Mouse (Mus musculus): Measurements from ENCODE around the gene Olfr1308. TPM values are rescaled to one million over a fixed set of nuclear protein-coding genes. Genes with fewer than 3 reads are reported as not detected.

Olfr1308 gene
- polyA plus RNA-seq (2016; fragmentation: Nextera tagmentation; extraction: Ambion mirVana), result not detected in 2 replicates

DNA sequence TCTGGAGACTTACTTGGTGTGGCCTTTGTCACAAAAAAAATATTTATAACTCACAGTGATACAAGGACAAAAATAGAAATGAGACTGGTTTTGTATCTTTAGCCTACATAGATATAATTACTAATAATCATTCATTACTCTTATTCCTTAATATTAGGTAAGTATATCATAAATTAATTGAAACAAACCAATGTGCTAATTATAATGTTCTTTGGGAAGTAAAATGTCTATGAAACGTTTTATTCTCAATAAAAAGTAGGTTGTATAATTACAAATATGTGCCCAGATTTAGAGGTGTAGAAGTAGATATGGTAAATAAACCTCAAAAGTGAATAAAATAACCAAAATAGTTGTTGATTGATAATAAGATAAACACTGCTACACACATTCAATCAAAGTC lies at the start of gene Olfr1308:
Gene Olfr1308 (minus strand): TSS at position 101 of the 400 bp plus-strand sequence.
- Histone ChIP-seq H3K27ac (no peak within 1 kb of the TSS), H3K4me1 (no peaks in the 10 kb centered on the region), H3K27me3 (no peaks in the 10 kb centered on the region), H3K4me3 (replicated peaks) (no peak within 1 kb of the TSS), H3K4me2 (no peak within 1 kb of the TSS), H3K36me3 (replicated peaks) (no peaks in the 10 kb centered on the region), H3K9me3 (no peaks in the 10 kb centered on the region), H3K9ac (no peak within 1 kb of the TSS)
- no peak for ATAC-seq (ENCODE audit: low FRiP score)
- 61% methylated on average over 1 of the region's 1 CpGs for WGBS

DNA sequence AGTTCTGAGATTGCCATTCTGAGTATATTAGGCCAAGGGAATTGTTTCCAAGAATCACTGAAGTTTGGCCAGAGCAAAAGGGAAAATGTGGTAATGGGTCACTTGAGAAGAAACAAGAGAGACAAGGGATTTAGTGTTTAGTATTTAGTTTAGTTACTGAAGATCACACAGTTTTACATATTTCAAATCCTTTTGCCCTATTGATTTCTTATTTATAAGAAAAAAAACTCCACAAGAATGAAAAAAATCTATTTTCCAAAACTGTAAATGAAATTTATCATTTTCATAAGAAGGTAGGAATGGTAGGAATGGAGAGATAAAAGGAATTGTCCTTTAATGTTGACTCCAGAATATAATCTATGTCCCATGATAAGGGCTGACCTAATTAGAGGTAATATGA lies 47.9 kb upstream of the Olfr1308 start, which contains the start of gene Olfr1310:
Gene Olfr1310 (minus strand): TSS at position 101 of the 400 bp plus-strand sequence.
- H3K36me3 ChIP-seq (replicated peaks), result no peaks in the 10 kb centered on the region
- no peak for ATAC-seq (ENCODE audit: low FRiP score)
- no peaks in the 10 kb centered on the region for H3K9me3 ChIP-seq
- no peaks in the 10 kb centered on the region for H3K4me1 ChIP-seq
- no peak within 1 kb of the TSS for H3K4me3 ChIP-seq (replicated peaks)
- H3K9ac ChIP-seq, result no peak within 1 kb of the TSS
- no peak within 1 kb of the TSS for H3K4me2 ChIP-seq
- H3K27me3 ChIP-seq, result no peaks in the 10 kb centered on the region
- no peak within 1 kb of the TSS for H3K27ac ChIP-seq

DNA sequence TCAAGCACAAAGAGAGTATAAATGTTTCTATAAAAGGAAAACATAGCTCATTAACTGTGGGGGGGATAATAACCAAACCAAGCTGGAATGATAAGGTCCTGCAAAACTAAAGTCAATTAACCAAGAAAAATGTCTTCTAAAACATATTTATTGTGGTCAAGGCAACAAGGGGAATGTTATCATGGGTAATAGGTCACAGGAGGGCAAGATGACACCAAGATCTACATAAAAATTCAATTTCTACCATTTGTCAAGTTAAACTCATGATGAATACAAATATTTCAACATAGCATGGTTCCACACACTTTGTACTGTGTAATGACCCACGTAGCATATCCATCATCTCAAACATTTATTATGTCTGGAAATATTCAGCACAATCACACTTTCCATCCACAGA lies 25.4 kb upstream of the Olfr1308 start, which contains the start of gene Olfr1309:
Gene Olfr1309 (minus strand): TSS at position 101 of the 400 bp plus-strand sequence.
- H3K4me1 ChIP-seq, result no peaks in the 10 kb centered on the region
- H3K27ac ChIP-seq, result no peak within 1 kb of the TSS
- H3K4me2 ChIP-seq, result no peak within 1 kb of the TSS
- 70% methylated on average over 1 of the region's 1 CpGs for WGBS
- H3K27me3 ChIP-seq, result no peaks in the 10 kb centered on the region
- no peaks in the 10 kb centered on the region for H3K9me3 ChIP-seq
- H3K36me3 ChIP-seq (replicated peaks), result no peaks in the 10 kb centered on the region
- ATAC-seq (ENCODE audit: low FRiP score), result no peak
- H3K4me3 ChIP-seq (replicated peaks), result no peak within 1 kb of the TSS
- no peak within 1 kb of the TSS for H3K9ac ChIP-seq

DNA sequence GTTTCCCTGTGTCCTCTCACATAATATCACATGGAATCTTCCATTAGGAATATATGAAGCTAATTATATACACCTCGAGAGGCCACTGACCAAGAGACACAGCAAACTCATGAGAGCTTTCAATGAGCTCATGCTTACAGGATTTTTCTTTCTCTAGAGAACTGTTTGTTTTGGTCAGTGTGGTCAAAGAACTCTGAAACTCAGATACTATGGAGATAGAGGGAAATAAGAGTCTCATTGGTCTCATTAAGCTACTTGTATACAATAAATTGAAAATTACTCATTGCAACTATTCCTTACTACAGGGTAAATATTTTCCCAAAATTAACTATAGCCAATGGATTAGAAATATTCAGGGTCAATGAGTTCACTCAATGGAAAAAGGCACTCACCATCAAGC lies 15.4 kb downstream of the Olfr1308 start, which contains the start of gene Olfr1307:
Gene Olfr1307 (minus strand): TSS at position 101 of the 400 bp plus-strand sequence.
- WGBS, result 84% methylated on average over 1 of the region's 1 CpGs
- no peak within 1 kb of the TSS for H3K27ac ChIP-seq
- no peak within 1 kb of the TSS for H3K4me3 ChIP-seq (replicated peaks)
- H3K27me3 ChIP-seq, result no peaks in the 10 kb centered on the region
- H3K9me3 ChIP-seq, result no peaks in the 10 kb centered on the region
- no peak within 1 kb of the TSS for H3K9ac ChIP-seq
- no peaks in the 10 kb centered on the region for H3K36me3 ChIP-seq (replicated peaks)
- no peak for ATAC-seq (ENCODE audit: low FRiP score)
- H3K4me1 ChIP-seq, result no peaks in the 10 kb centered on the region
- H3K4me2 ChIP-seq, result no peak within 1 kb of the TSS

DNA sequence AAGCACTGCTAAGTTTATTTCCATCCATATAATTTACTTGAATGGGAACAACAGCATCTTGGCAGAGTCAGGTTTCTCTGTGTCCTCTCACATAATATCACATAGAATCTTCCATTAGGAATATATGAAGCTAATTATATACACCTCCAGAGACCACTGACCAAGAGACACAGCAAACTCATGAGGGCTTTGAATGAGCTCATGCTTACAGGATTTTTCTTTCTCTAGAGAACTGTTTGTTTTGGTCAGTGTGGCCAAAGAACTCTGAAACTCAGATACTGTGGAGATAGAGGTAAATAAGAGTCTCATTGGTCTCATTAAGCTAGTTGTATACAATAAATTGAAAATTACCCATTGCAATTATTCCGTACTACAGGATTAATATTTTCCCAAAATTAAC lies 48.6 kb downstream of the Olfr1308 start, which contains the start of gene Olfr1306:
Gene Olfr1306 (minus strand): TSS at position 101 of the 400 bp plus-strand sequence.
- WGBS, result 83% methylated on average over 1 of the region's 1 CpGs
- Histone ChIP-seq H3K9me3 (no peaks in the 10 kb centered on the region), H3K4me2 (no peak within 1 kb of the TSS), H3K4me1 (no peaks in the 10 kb centered on the region), H3K36me3 (replicated peaks) (no peaks in the 10 kb centered on the region), H3K27me3 (no peaks in the 10 kb centered on the region), H3K27ac (no peak within 1 kb of the TSS), H3K4me3 (replicated peaks) (no peak within 1 kb of the TSS), H3K9ac (no peak within 1 kb of the TSS)
- ATAC-seq (ENCODE audit: low FRiP score), result no peak

Other genes starting within 250 kb of the Olfr1308 start
- not detected in 2 replicates for gene Olfr1301, start 213.9 kb downstream of the Olfr1308 start, polyA plus RNA-seq (2016; fragmentation: Nextera tagmentation; extraction: Ambion mirVana)
- gene Olfr1302, start 187.5 kb downstream of the Olfr1308 start, polyA plus RNA-seq (2016; fragmentation: Nextera tagmentation; extraction: Ambion mirVana), result not detected in 2 replicates
- not detected in 2 replicates for gene Olfr1303, start 144.6 kb downstream of the Olfr1308 start, polyA plus RNA-seq (2016; fragmentation: Nextera tagmentation; extraction: Ambion mirVana)
- not detected in 2 replicates for gene Olfr1305, start 87.8 kb downstream of the Olfr1308 start, polyA plus RNA-seq (2016; fragmentation: Nextera tagmentation; extraction: Ambion mirVana)
- not detected in 2 replicates for gene Olfr1306, start 48.7 kb downstream of the Olfr1308 start, polyA plus RNA-seq (2016; fragmentation: Nextera tagmentation; extraction: Ambion mirVana)
- gene Olfr1307, start 15.5 kb downstream of the Olfr1308 start, polyA plus RNA-seq (2016; fragmentation: Nextera tagmentation; extraction: Ambion mirVana), result not detected in 2 replicates
- gene Olfr1309, start 25.3 kb upstream of the Olfr1308 start, polyA plus RNA-seq (2016; fragmentation: Nextera tagmentation; extraction: Ambion mirVana), result not detected in 2 replicates
- not detected in 2 replicates for gene Olfr1310, start 47.8 kb upstream of the Olfr1308 start, polyA plus RNA-seq (2016; fragmentation: Nextera tagmentation; extraction: Ambion mirVana)
- gene Olfr1311, start 59.5 kb upstream of the Olfr1308 start, polyA plus RNA-seq (2016; fragmentation: Nextera tagmentation; extraction: Ambion mirVana), result not detected in 2 replicates
- not detected in 2 replicates for gene Olfr1312, start 85.3 kb upstream of the Olfr1308 start, polyA plus RNA-seq (2016; fragmentation: Nextera tagmentation; extraction: Ambion mirVana)
- not detected in 2 replicates for gene Olfr1313, start 112.9 kb upstream of the Olfr1308 start, polyA plus RNA-seq (2016; fragmentation: Nextera tagmentation; extraction: Ambion mirVana)
- gene Olfr1314, start 131.8 kb upstream of the Olfr1308 start, polyA plus RNA-seq (2016; fragmentation: Nextera tagmentation; extraction: Ambion mirVana), result not detected in 2 replicates
- gene Olfr1315-ps1, start 150.5 kb upstream of the Olfr1308 start, polyA plus RNA-seq (2016; fragmentation: Nextera tagmentation; extraction: Ambion mirVana), result not detected in 2 replicates
- not detected in 2 replicates for gene Olfr1316, start 170.0 kb upstream of the Olfr1308 start, polyA plus RNA-seq (2016; fragmentation: Nextera tagmentation; extraction: Ambion mirVana)
- gene Olfr1317, start 175.4 kb upstream of the Olfr1308 start, polyA plus RNA-seq (2016; fragmentation: Nextera tagmentation; extraction: Ambion mirVana), result not detected in 2 replicates
- not detected in 2 replicates for gene Olfr1318, start 189.3 kb upstream of the Olfr1308 start, polyA plus RNA-seq (2016; fragmentation: Nextera tagmentation; extraction: Ambion mirVana)